Mouse (Mus musculus) megakaryocyte, embryonic 14.5 days (primary cell): ENCODE measurements at regions not wholly inside any gene's neighbourhood (a gene's known extent, or its start where the extent isn't known, plus 50 kb on each side); places are given as distances from the start of the nearest gene placed in this dataset.

Experiments
- H3K27me3 ChIP-seq: replicated peaks from 2 replicates; pipeline ENCODE3; 2012; ENCODE audit warnings: inconsistent platforms
- H3K36me3 ChIP-seq: replicated peaks from 2 replicates; pipeline ENCODE3; 2012; ENCODE audit warnings: low read length, inconsistent platforms, mixed read lengths
- H3K4me1 ChIP-seq: 2 replicates; pipeline ENCODE4 v1.6.1; 2012; ENCODE audit warnings: inconsistent platforms
- H3K4me3 ChIP-seq: replicated peaks from 2 replicates; pipeline ENCODE3; 2012; ENCODE audit warnings: moderate library complexity, mild to moderate bottlenecking, inconsistent platforms
- H3K9me3 ChIP-seq: 2 replicates; pipeline ENCODE4 v1.6.1; 2012; ENCODE audit warnings: inconsistent platforms
- FLI1 ChIP-seq: IDR thresholded peaks from 2 replicates; pipeline ENCODE4 v1.6.1; 2012; ENCODE audit warnings: low read length, inconsistent platforms, mixed read lengths
- GATA1 ChIP-seq: IDR thresholded peaks from 3 replicates; pipeline ENCODE4 v1.6.1; 2012; ENCODE audit warnings: mixed read lengths, low read length, inconsistent platforms, borderline replicate concordance

DNA sequence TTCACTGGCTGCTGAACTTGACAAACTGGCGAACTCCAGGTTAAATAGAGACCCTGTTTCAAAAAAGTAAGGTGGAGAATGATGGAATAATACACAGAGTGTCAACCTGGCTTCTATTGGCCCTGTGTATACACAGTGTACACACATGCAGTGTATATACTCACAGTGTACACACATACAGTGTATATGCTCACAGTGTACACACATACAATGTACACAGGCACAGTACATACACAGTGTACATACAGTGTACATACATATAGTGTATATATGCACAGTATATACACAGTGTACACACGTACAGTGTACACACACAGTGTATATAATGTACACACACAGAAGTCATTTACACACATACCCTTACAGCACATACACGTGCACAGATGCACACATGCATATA lies 52.4 kb upstream of the Aldh1b1 start:
- Histone ChIP-seq H3K9me3 (no peaks in the 10 kb centered on the region), H3K4me3 (peak overlapping the region; percentile 4), H3K4me1 (no peaks in the 10 kb centered on the region; the same call in 1 of the 2 replicates), H3K36me3 (no peaks in the 10 kb centered on the region), H3K27me3 (peaks cover 18% of the 10 kb centered on the region)
- TF ChIP-seq GATA1 (no peak), FLI1 (no peak)

GRCm38 (mm10) chr4:45745746-45746145 lies 53.1 kb upstream of the Aldh1b1 start:
- no peak for TF ChIP-seq FLI1
- no peak for TF ChIP-seq GATA1
- H3K4me3 ChIP-seq = no peak overlapping the region
- no peaks in the 10 kb centered on the region for H3K36me3 ChIP-seq

GRCm38 (mm10) chr4:45744849-45745407 lies 53.9 kb upstream of the Aldh1b1 start:
- TF ChIP-seq GATA1 (no peak), FLI1 (no peak)
- no peaks in the 10 kb centered on the region for H3K9me3 ChIP-seq

More at GRCm38 (mm10) chr4:45745746-45746145, 53.1 kb upstream of the Aldh1b1 start:
- Histone ChIP-seq H3K4me1 (no peaks in the 10 kb centered on the region; the same call in 1 of the 2 replicates), H3K27me3 (peaks cover 24% of the 10 kb centered on the region), H3K9me3 (no peaks in the 10 kb centered on the region)

DNA sequence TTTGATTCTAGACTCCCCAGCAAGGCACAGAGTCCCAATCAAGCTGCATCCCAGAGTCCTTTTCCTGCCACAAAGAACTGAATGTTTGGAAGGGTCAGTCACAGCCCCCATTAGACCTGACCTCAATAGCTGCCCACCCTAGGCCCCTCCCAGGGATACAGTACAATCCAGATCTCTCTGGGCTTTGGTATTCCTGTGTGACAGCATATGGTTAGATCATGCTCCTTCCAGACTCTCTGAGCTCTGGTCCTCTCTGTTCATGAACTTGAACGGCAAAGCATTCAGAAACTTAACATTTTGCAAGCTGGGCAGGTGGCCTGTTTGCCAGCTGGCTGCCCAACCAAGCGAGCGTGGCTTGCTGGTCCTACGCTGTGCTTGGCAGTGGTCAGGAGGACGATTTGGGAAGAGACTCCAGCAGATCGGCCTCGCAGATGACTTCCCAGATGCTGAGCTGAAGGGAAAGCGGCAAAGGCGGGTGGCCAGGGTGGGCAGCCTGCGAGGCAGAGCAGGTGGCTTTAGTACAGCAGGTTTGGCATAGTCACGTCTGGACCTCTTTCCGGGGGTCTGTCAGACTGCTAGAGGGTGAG lies 58.0 kb upstream of the Aldh1b1 start:
- peaks cover 29% of the 10 kb centered on the region for H3K27me3 ChIP-seq
- TF ChIP-seq GATA1 (no peak), FLI1 (no peak)
- no peaks in the 10 kb centered on the region for H3K4me1 ChIP-seq
- no peaks in the 10 kb centered on the region for H3K36me3 ChIP-seq
- H3K9me3 ChIP-seq = no peaks in the 10 kb centered on the region
- no peak overlapping the region for H3K4me3 ChIP-seq

More at GRCm38 (mm10) chr4:45744849-45745407, 53.9 kb upstream of the Aldh1b1 start:
- H3K27me3 ChIP-seq = peaks cover 24% of the 10 kb centered on the region
- H3K4me3 ChIP-seq = no peak overlapping the region
- no peaks in the 10 kb centered on the region for H3K4me1 ChIP-seq
- no peaks in the 10 kb centered on the region for H3K36me3 ChIP-seq

DNA sequence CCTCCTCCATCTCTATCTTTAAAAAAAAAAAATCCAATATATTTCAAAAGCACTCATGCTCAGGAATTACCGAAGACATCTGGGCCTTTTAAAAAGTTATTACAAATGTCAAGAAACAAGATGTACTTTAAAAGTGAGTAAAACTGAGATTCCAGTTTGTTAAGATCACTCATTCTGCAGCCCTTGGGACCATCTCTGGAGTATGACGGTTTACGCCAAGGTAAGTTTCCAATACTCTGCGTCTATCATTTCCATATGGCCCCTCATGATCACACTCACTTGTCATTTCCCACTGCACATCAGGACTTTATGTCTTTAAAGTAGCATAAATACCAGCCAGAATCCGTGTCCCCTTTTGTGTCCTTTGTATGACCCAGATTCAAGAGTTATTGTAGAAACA lies 58.5 kb upstream of the Aldh1b1 start:
- H3K36me3 ChIP-seq = no peaks in the 10 kb centered on the region
- TF ChIP-seq GATA1 (no peak), FLI1 (no peak)
- peaks cover 28% of the 10 kb centered on the region for H3K27me3 ChIP-seq
- H3K9me3 ChIP-seq = no peaks in the 10 kb centered on the region
- H3K4me3 ChIP-seq = no peak overlapping the region
- no peaks in the 10 kb centered on the region for H3K4me1 ChIP-seq

- H3K9me3 ChIP-seq = no peaks in the 10 kb centered on the region
- no peaks in the 10 kb centered on the region for H3K4me1 ChIP-seq
- H3K4me3 ChIP-seq = no peak overlapping the region
- no peaks in the 10 kb centered on the region for H3K36me3 ChIP-seq
- peaks cover 26% of the 10 kb centered on the region for H3K27me3 ChIP-seq
- TF ChIP-seq GATA1 = no peak
- TF ChIP-seq FLI1 = no peak
These were observed 59.1 kb upstream of the Aldh1b1 start for GRCm38 (mm10) chr4:45739696-45740095.

DNA sequence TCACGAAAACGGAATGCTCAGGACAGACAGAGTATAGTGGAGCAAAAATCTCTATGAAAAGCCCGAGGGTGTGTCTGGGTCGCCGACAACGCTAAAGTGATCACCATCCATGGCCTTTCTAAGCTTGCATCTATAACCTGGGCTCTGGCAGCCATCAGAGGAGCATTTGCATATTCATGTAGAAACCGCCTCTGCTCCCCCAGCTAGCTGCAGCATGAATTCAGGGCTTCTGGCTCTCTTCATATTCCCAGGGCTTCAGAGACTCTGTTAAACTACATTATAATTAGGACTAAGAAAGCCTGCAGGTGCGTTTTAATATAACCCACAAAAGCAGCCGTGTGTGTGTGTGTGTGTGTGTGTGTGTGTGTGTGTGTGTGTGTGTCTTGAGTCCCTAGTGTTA lies 59.7 kb upstream of the Aldh1b1 start:
- H3K27me3 ChIP-seq = peaks cover 26% of the 10 kb centered on the region
- H3K4me1 ChIP-seq = no peaks in the 10 kb centered on the region
- H3K36me3 ChIP-seq = no peaks in the 10 kb centered on the region
- no peak overlapping the region for H3K4me3 ChIP-seq
- H3K9me3 ChIP-seq = no peaks in the 10 kb centered on the region
- TF ChIP-seq FLI1 (no peak), GATA1 (no peak)

GRCm38 (mm10) chr4:45738746-45739145 lies 60.1 kb upstream of the Aldh1b1 start:
- Histone ChIP-seq H3K27me3 (peaks cover 26% of the 10 kb centered on the region), H3K4me1 (no peaks in the 10 kb centered on the region), H3K9me3 (no peaks in the 10 kb centered on the region), H3K4me3 (no peak overlapping the region), H3K36me3 (no peaks in the 10 kb centered on the region)
- TF ChIP-seq FLI1 (no peak), GATA1 (no peak)

DNA sequence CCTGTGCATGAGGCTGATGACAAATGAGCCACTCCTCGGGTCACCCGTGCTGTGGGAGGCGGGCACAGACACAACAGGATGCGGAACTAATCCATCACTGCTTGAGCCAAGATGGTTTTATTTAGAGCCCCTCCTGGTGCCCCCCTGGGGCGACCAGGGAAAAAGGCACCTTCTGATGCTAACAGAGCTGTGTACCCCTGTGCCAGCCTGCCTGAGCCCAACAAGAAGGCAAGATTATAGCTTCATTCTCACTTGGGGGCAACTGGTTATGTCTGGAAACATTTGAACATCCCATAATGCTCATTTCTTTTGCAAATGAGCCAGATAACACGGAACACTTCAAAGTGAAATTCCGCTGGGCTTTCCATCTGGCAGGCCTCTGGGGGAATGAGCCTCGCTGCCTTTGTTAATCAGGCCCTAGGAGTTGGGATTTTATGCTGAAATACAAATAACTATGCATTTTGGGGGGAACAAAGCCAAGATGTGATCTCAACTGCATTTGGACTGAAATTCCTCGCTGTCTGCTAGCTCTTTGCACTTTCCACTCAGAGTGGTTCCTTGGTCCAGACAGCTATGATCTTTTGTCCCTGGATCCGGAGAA lies 62.5 kb upstream of the Aldh1b1 start:
- H3K27me3 ChIP-seq = peaks cover 14% of the 10 kb centered on the region
- no peaks in the 10 kb centered on the region for H3K9me3 ChIP-seq
- no peak for TF ChIP-seq FLI1
- TF ChIP-seq GATA1 = no peak
- no peaks in the 10 kb centered on the region for H3K36me3 ChIP-seq
- no peaks in the 10 kb centered on the region for H3K4me1 ChIP-seq
- no peak overlapping the region for H3K4me3 ChIP-seq

GRCm38 (mm10) chr4:45734011-45734410 lies 64.8 kb upstream of the Aldh1b1 start:
- H3K27me3 ChIP-seq = peaks cover 6% of the 10 kb centered on the region
- no peaks in the 10 kb centered on the region for H3K36me3 ChIP-seq
- H3K4me1 ChIP-seq = no peaks in the 10 kb centered on the region
- H3K9me3 ChIP-seq = no peaks in the 10 kb centered on the region
- TF ChIP-seq GATA1 (no peak), FLI1 (no peak)
- H3K4me3 ChIP-seq = no peak overlapping the region
